Mouse (Mus musculus): ENCODE results near the gene Psg27. TPM values are rescaled to one million over a fixed set of nuclear protein-coding genes. Genes with fewer than 3 reads are reported as not detected.
"Not testable (repeated sequence)": the region's sequence is repeated elsewhere in the genome, so short reads cannot be mapped to it uniquely, and the experiment has no call there.

The Psg27 gene
- polyA plus RNA-seq (2014; fragmentation: Nextera tagmentation; extraction: Ambion mirVana) = not detected in 2 replicates

- H3K4me1 ChIP-seq (ENCODE audit: control insufficient read depth, insufficient read depth, low read length) = no peaks in the 10 kb centered on the region
- no peaks in the 10 kb centered on the region for H3K27me3 ChIP-seq (ENCODE audit: control insufficient read depth, insufficient read depth, low read length)
- no peak within 1 kb of the TSS for H3K27ac ChIP-seq (ENCODE audit: low read depth, low read length)
- H3K9ac ChIP-seq (ENCODE audit: low read depth, low read length) = no peak within 1 kb of the TSS
- ATAC-seq (ENCODE audit: low FRiP score, low TSS enrichment) = no peak
- no peak within 1 kb of the TSS for H3K4me3 ChIP-seq (ENCODE audit: low read length)
- no peaks in the 10 kb centered on the region for H3K9me3 ChIP-seq (ENCODE audit: control insufficient read depth, low read length)
- H3K4me2 ChIP-seq (replicated peaks; ENCODE audit: low read depth, low read length) = no peak within 1 kb of the TSS
- 88% methylated on average over 3 of the region's 3 CpGs for WGBS
- H3K36me3 ChIP-seq (ENCODE audit: control insufficient read depth, insufficient read depth, low read length) = no peaks in the 10 kb centered on the region
Observed at GRCm38 (mm10) chr7:18567205-18567604, at the start of gene Psg27. TSS of gene Psg27 (minus strand) at chr7:18567305.

GRCm38 (mm10) chr7:18616401-18616800 is 49.3 kb upstream of the Psg27 start, which contains the start of gene Psg23:
TSS of gene Psg23 (minus strand) at chr7:18616501.
- H3K4me2 ChIP-seq (replicated peaks; ENCODE audit: low read depth, low read length); H3K9ac ChIP-seq (ENCODE audit: low read depth, low read length); H3K27ac ChIP-seq (ENCODE audit: low read depth, low read length); H3K27me3 ChIP-seq (ENCODE audit: control insufficient read depth, insufficient read depth, low read length); H3K4me3 ChIP-seq (ENCODE audit: low read length); H3K9me3 ChIP-seq (ENCODE audit: control insufficient read depth, low read length); ATAC-seq (ENCODE audit: low FRiP score, low TSS enrichment); H3K36me3 ChIP-seq (ENCODE audit: control insufficient read depth, insufficient read depth, low read length); H3K4me1 ChIP-seq (ENCODE audit: control insufficient read depth, insufficient read depth, low read length): not testable (repeated sequence)
- WGBS = 80% methylated on average over 1 of the region's 2 CpGs

- no peaks in the 10 kb centered on the region for H3K4me1 ChIP-seq (ENCODE audit: control insufficient read depth, insufficient read depth, low read length)
- H3K36me3 ChIP-seq (ENCODE audit: control insufficient read depth, insufficient read depth, low read length) = no peaks in the 10 kb centered on the region
- no peak overlapping the region for H3K9ac ChIP-seq (ENCODE audit: low read depth, low read length)
- H3K4me2 ChIP-seq (replicated peaks; ENCODE audit: low read depth, low read length) = no peak overlapping the region
- H3K4me3 ChIP-seq (ENCODE audit: low read length) = no peak overlapping the region
- H3K27me3 ChIP-seq (ENCODE audit: control insufficient read depth, insufficient read depth, low read length) = no peaks in the 10 kb centered on the region
- no peak overlapping the region for H3K27ac ChIP-seq (ENCODE audit: low read depth, low read length)
- H3K9me3 ChIP-seq (ENCODE audit: control insufficient read depth, low read length) = no peaks in the 10 kb centered on the region
- no peak for ATAC-seq (ENCODE audit: low FRiP score, low TSS enrichment)
Observed at GRCm38 (mm10) chr7:18559850-18560249, 7.3 kb downstream of the Psg27 start.

GRCm38 (mm10) chr7:18555751-18556150 is 11.4 kb downstream of the Psg27 start:
- not testable (repeated sequence) for H3K27me3 ChIP-seq (ENCODE audit: control insufficient read depth, insufficient read depth, low read length); H3K36me3 ChIP-seq (ENCODE audit: control insufficient read depth, insufficient read depth, low read length); H3K4me2 ChIP-seq (replicated peaks; ENCODE audit: low read depth, low read length); H3K9me3 ChIP-seq (ENCODE audit: control insufficient read depth, low read length); H3K9ac ChIP-seq (ENCODE audit: low read depth, low read length); H3K4me1 ChIP-seq (ENCODE audit: control insufficient read depth, insufficient read depth, low read length); ATAC-seq (ENCODE audit: low FRiP score, low TSS enrichment); H3K27ac ChIP-seq (ENCODE audit: low read depth, low read length); H3K4me3 ChIP-seq (ENCODE audit: low read length)
- 83% methylated on average over 3 of the region's 3 CpGs for WGBS

GRCm38 (mm10) chr7:18533420-18533819 is 33.7 kb downstream of the Psg27 start:
- Histone ChIP-seq H3K27me3 (ENCODE audit: control insufficient read depth, insufficient read depth, low read length) (no peaks in the 10 kb centered on the region), H3K9me3 (ENCODE audit: control insufficient read depth, low read length) (no peaks in the 10 kb centered on the region), H3K9ac (ENCODE audit: low read depth, low read length) (no peak overlapping the region), H3K4me1 (ENCODE audit: control insufficient read depth, insufficient read depth, low read length) (no peaks in the 10 kb centered on the region), H3K27ac (ENCODE audit: low read depth, low read length) (no peak overlapping the region), H3K36me3 (ENCODE audit: control insufficient read depth, insufficient read depth, low read length) (no peaks in the 10 kb centered on the region), H3K4me2 (replicated peaks; ENCODE audit: low read depth, low read length) (no peak overlapping the region), H3K4me3 (ENCODE audit: low read length) (no peak overlapping the region)
- ATAC-seq (ENCODE audit: low FRiP score, low TSS enrichment) = no peak
- 63% methylated on average over 3 of the region's 3 CpGs for WGBS

- H3K27me3 ChIP-seq (ENCODE audit: control insufficient read depth, insufficient read depth, low read length) = no peaks in the 10 kb centered on the region
- no peak within 1 kb of the TSS for H3K9ac ChIP-seq (ENCODE audit: low read depth, low read length)
- H3K4me2 ChIP-seq (replicated peaks; ENCODE audit: low read depth, low read length) = no peak within 1 kb of the TSS
- no peak for ATAC-seq (ENCODE audit: low FRiP score, low TSS enrichment)
- no peaks in the 10 kb centered on the region for H3K9me3 ChIP-seq (ENCODE audit: control insufficient read depth, low read length)
- no peak within 1 kb of the TSS for H3K27ac ChIP-seq (ENCODE audit: low read depth, low read length)
- H3K4me1 ChIP-seq (ENCODE audit: control insufficient read depth, insufficient read depth, low read length) = no peaks in the 10 kb centered on the region
- no peak within 1 kb of the TSS for H3K4me3 ChIP-seq (ENCODE audit: low read length)
- H3K36me3 ChIP-seq (ENCODE audit: control insufficient read depth, insufficient read depth, low read length) = no peaks in the 10 kb centered on the region
- WGBS = 83% methylated on average over 1 of the region's 1 CpGs
Observed at GRCm38 (mm10) chr7:18532169-18532568, 34.9 kb downstream of the Psg27 start, which contains the start of gene Psg25. TSS of gene Psg25 (minus strand) at chr7:18532269.

GRCm38 (mm10) chr7:18524668-18525067 is 42.4 kb downstream of the Psg27 start:
- ATAC-seq (ENCODE audit: low FRiP score, low TSS enrichment) = no peak
- WGBS = 91% methylated on average over 8 of the region's 8 CpGs
- Histone ChIP-seq H3K4me3 (ENCODE audit: low read length) (no peak overlapping the region), H3K4me1 (ENCODE audit: control insufficient read depth, insufficient read depth, low read length) (no peaks in the 10 kb centered on the region), H3K4me2 (replicated peaks; ENCODE audit: low read depth, low read length) (no peak overlapping the region), H3K27me3 (ENCODE audit: control insufficient read depth, insufficient read depth, low read length) (no peaks in the 10 kb centered on the region), H3K9ac (ENCODE audit: low read depth, low read length) (no peak overlapping the region), H3K9me3 (ENCODE audit: control insufficient read depth, low read length) (no peaks in the 10 kb centered on the region), H3K27ac (ENCODE audit: low read depth, low read length) (no peak overlapping the region), H3K36me3 (ENCODE audit: control insufficient read depth, insufficient read depth, low read length) (no peaks in the 10 kb centered on the region)

GRCm38 (mm10) chr7:18512848-18513247 is 54.3 kb downstream of the Psg27 start:
- H3K4me1 ChIP-seq (ENCODE audit: control insufficient read depth, insufficient read depth, low read length); H3K27me3 ChIP-seq (ENCODE audit: control insufficient read depth, insufficient read depth, low read length); H3K4me2 ChIP-seq (replicated peaks; ENCODE audit: low read depth, low read length); H3K9ac ChIP-seq (ENCODE audit: low read depth, low read length); H3K4me3 ChIP-seq (ENCODE audit: low read length); ATAC-seq (ENCODE audit: low FRiP score, low TSS enrichment); H3K9me3 ChIP-seq (ENCODE audit: control insufficient read depth, low read length); H3K36me3 ChIP-seq (ENCODE audit: control insufficient read depth, insufficient read depth, low read length); H3K27ac ChIP-seq (ENCODE audit: low read depth, low read length): not testable (repeated sequence)

GRCm38 (mm10) chr7:18512417-18512816 is 54.7 kb downstream of the Psg27 start:
- ATAC-seq (ENCODE audit: low FRiP score, low TSS enrichment) = not testable (repeated sequence)
- 45% methylated on average over 2 of the region's 2 CpGs for WGBS

GRCm38 (mm10) chr7:18511479-18511878 is 55.6 kb downstream of the Psg27 start:
- no peak for ATAC-seq (ENCODE audit: low FRiP score, low TSS enrichment)

More at GRCm38 (mm10) chr7:18512417-18512816, 54.7 kb downstream of the Psg27 start:
- not testable (repeated sequence) for H3K9ac ChIP-seq (ENCODE audit: low read depth, low read length); H3K9me3 ChIP-seq (ENCODE audit: control insufficient read depth, low read length); H3K27ac ChIP-seq (ENCODE audit: low read depth, low read length); H3K36me3 ChIP-seq (ENCODE audit: control insufficient read depth, insufficient read depth, low read length); H3K27me3 ChIP-seq (ENCODE audit: control insufficient read depth, insufficient read depth, low read length); H3K4me3 ChIP-seq (ENCODE audit: low read length); H3K4me1 ChIP-seq (ENCODE audit: control insufficient read depth, insufficient read depth, low read length); H3K4me2 ChIP-seq (replicated peaks; ENCODE audit: low read depth, low read length)

More at GRCm38 (mm10) chr7:18511479-18511878, 55.6 kb downstream of the Psg27 start:
- H3K4me1 ChIP-seq (ENCODE audit: control insufficient read depth, insufficient read depth, low read length) = no peaks in the 10 kb centered on the region
- no peak overlapping the region for H3K9ac ChIP-seq (ENCODE audit: low read depth, low read length)
- H3K9me3 ChIP-seq (ENCODE audit: control insufficient read depth, low read length) = no peaks in the 10 kb centered on the region
- no peak overlapping the region for H3K27ac ChIP-seq (ENCODE audit: low read depth, low read length)
- 20% methylated on average over 9 of the region's 9 CpGs for WGBS
- no peaks in the 10 kb centered on the region for H3K36me3 ChIP-seq (ENCODE audit: control insufficient read depth, insufficient read depth, low read length)
- H3K4me3 ChIP-seq (ENCODE audit: low read length) = no peak overlapping the region
- no peaks in the 10 kb centered on the region for H3K27me3 ChIP-seq (ENCODE audit: control insufficient read depth, insufficient read depth, low read length)
- no peak overlapping the region for H3K4me2 ChIP-seq (replicated peaks; ENCODE audit: low read depth, low read length)
